Mouse (Mus musculus) c-Kit-positive CD71-positive TER-119-positive erythroid progenitor cells, embryonic 14.5 days (primary cell): ENCODE data around the gene Olfr206.
"Not testable (repeated sequence)": the region's sequence is repeated elsewhere in the genome, so short reads cannot be mapped to it uniquely, and the experiment has no call there.

Source experiments
- DNase-seq: peaks from one replicate; pipeline ENCODE4 v3.0.0-alpha.2; 2013; ENCODE audit warnings: low spot score

Gene Olfr206

GRCm38 (mm10) chr16:59349146-59349545, at the start of gene Olfr206:
Gene Olfr206 (minus strand): TSS chr16:59349246.
- DNase-seq: no peak

GRCm38 (mm10) chr16:59393300-59393699, 44.3 kb upstream of the Olfr206 start:
- no peak for DNase-seq

- no peak for DNase-seq
Observed at GRCm38 (mm10) chr16:59363893-59364292, 14.8 kb upstream of the Olfr206 start, which contains the start of gene Olfr209. Gene Olfr209 (minus strand): TSS chr16:59363993.

GRCm38 (mm10) chr16:59331038-59331437, 18.0 kb downstream of the Olfr206 start, which contains the start of gene Olfr205:
Gene Olfr205 (minus strand): TSS chr16:59331138.
- no peak for DNase-seq

- DNase-seq: not testable (repeated sequence)
Observed at GRCm38 (mm10) chr16:59323262-59323661, 25.8 kb downstream of the Olfr206 start.

- no peak for DNase-seq
Observed at GRCm38 (mm10) chr16:59318148-59318547, 30.9 kb downstream of the Olfr206 start, which contains the start of gene Olfr204. Gene Olfr204 (minus strand): TSS chr16:59318248.

- no peak for DNase-seq
Observed at GRCm38 (mm10) chr16:59298581-59298980, 50.5 kb downstream of the Olfr206 start, which contains the start of gene Olfr203. Gene Olfr203 (plus strand): TSS chr16:59298881.
